ENCODE assay signal across 8 mouse cellular contexts in the genomic region with DNA sequence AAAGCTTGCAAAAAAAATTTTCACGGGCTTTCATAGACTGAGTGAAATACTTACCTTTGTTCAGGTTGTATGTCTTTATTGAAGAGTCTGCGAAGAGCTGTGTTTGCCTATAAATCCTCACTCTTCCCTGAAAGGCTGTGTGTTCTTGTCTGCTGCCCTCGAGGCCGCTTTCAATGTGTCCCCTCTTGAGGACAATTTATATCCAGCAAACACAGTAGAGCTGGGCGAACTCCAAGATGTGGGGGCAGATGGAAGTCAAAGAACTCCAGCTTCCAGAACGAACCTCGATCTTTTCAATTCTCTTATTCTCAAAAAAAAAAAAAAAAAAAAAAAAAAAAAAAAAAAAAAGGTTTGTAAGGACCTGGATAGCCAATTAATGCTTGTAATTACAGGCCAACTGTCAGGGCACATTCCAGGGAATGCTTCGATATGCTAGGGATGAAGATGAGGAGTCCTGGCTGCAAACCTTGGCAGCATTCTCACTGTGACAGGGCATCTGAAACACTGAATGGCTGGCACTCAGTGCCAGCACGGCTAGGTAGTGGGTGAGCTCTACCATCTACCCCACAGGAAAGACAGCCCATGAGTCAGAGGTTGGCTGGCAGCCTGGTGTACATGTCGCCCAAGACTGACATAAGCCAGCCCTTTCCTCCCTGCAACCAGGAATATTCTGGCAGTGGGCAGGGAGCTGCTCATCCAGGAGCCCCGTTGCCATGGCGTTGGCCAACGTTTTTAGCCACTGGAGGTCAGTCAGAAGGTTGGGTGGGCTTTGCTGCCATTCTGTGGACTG. TPM values are rescaled to one million over a fixed set of nuclear protein-coding genes. Genes with fewer than 3 reads are reported as not detected.
A peak's percentile ranks its signal among the peaks of the same experiment; 100 is the strongest.
DNase-seq lines count a peak whose midpoint lies in the region; ATAC-seq and TF ChIP-seq lines count a peak whose summit lies in the region.

A gene (minus strand): TSS at position 340 of the 790 bp plus-strand sequence.

- no peak for TF ChIP-seq CTCF in ES-Bruce4 (IDR thresholded peaks at IDR 0.05; ENCODE audit: low read depth, low read length)

- peak; percentile 39 to 80 for DNase-seq in frontal cortex, adult 2 months (ENCODE audit: extremely low spot score in 1 of 2, low spot score in 1 of 2)
- DNase-seq in frontal cortex, postnatal 14 days (ENCODE audit: low spot score in 2 of 2) = no peak
- peak; percentile 88 for DNase-seq in cerebellum, adult 9-11 months
- DNase-seq in gastrocnemius, postnatal 14 days = peak; percentile 69

- ATAC-seq in hindbrain, embryonic 15.5 days (ENCODE audit: low FRiP score, low read depth) = peak; percentile 90
- ATAC-seq in megakaryocyte-erythroid progenitor cell, adult 5-6 weeks (replicated peaks; ENCODE audit: low FRiP score, low TSS enrichment, poor library complexity, severe bottlenecking) = no peak
- no peak for ATAC-seq in erythroblast, adult 5-6 weeks (replicated peaks; ENCODE audit: low FRiP score, poor library complexity, severe bottlenecking)

- TF ChIP-seq POLR2A in ES-Bruce4 (IDR thresholded peaks at IDR 0.05; ENCODE audit: insufficient read depth, low read length) = no peak

- H3K36me3 ChIP-seq in ES-Bruce4 (ENCODE audit: control insufficient read depth, insufficient read depth, low read length, poor library complexity, severe bottlenecking) = no peaks in the 10 kb centered on the region
- no peaks in the 10 kb centered on the region for H3K36me3 ChIP-seq in hindbrain, embryonic 15.5 days

- no peak within 1 kb of the TSS for H3K27ac ChIP-seq in ES-Bruce4 (ENCODE audit: insufficient read depth, low read length)
- H3K27ac ChIP-seq in hindbrain, embryonic 15.5 days (replicated peaks) = no peak within 1 kb of the TSS

- intact Hi-C loops in gastrocnemius, postnatal 14 days (cut with DNase I; ENCODE audit: low total_unique reads) = no loop called here

- WGBS in hindbrain, embryonic 15.5 days = 53% methylated on average over 13 of the region's 13 CpGs

- no peaks in the 10 kb centered on the region for H3K4me1 ChIP-seq in ES-Bruce4 (ENCODE audit: control insufficient read depth, insufficient read depth, low read length)
- H3K4me1 ChIP-seq in hindbrain, embryonic 15.5 days (replicated peaks) = peaks cover 4% of the 10 kb centered on the region; the same call in 1 of the 2 replicates

- H3K27me3 ChIP-seq in ES-Bruce4 (ENCODE audit: control insufficient read depth, insufficient read depth, low read length, poor library complexity, severe bottlenecking) = no peaks in the 10 kb centered on the region
- no peaks in the 10 kb centered on the region for H3K27me3 ChIP-seq in hindbrain, embryonic 15.5 days

- TF ChIP-seq EP300 in ES-Bruce4 (IDR thresholded peaks at IDR 0.05; ENCODE audit: insufficient read depth, low read depth, low read length) = no peak

- H3K9me3 ChIP-seq in ES-Bruce4 (replicated peaks; ENCODE audit: control insufficient read depth, insufficient read depth, low read length, poor library complexity, severe bottlenecking) = no peaks in the 10 kb centered on the region
- no peaks in the 10 kb centered on the region for H3K9me3 ChIP-seq in hindbrain, embryonic 15.5 days

- H3K4me3 ChIP-seq in ES-Bruce4 (ENCODE audit: low read depth, low read length) = no peak within 1 kb of the TSS
- no peak within 1 kb of the TSS for H3K4me3 ChIP-seq in hindbrain, embryonic 15.5 days

- H3K4me2 ChIP-seq in hindbrain, embryonic 15.5 days = no peak within 1 kb of the TSS

- no peak within 1 kb of the TSS for H3K9ac ChIP-seq in ES-Bruce4 (ENCODE audit: low read depth, poor library complexity, severe bottlenecking)
- no peak within 1 kb of the TSS for H3K9ac ChIP-seq in hindbrain, embryonic 15.5 days

RNA-seq across cellular contexts. Expression of the gene that starts here (rescaled TPM):
- polyA plus RNA-seq in frontal cortex, adult 2 months (2012; rRNA removed) = 38.8 and 40.6 TPM in 2 replicates
- polyA plus RNA-seq in ES-Bruce4 (2011; ENCODE audit: insufficient read depth, insufficient read length, low read depth, missing spikeins) = 27.5 and 31.0 TPM in 2 replicates
- 10 to 100 TPM; 38.8 to 40.8 TPM for total RNA-seq in gastrocnemius, postnatal 14 days (2021)
- polyA plus RNA-seq in hindbrain, embryonic 15.5 days (2015; fragmentation: Nextera tagmentation; extraction: Ambion mirVana) = 30.3 and 32.4 TPM in 2 replicates
- 20.3 and 23.8 TPM in 2 replicates for total RNA-seq in megakaryocyte-erythroid progenitor cell, adult 5-6 weeks (2014; fragmentation: Nextera tagmentation)
- 6.6 and 12.4 TPM in 2 replicates for total RNA-seq in megakaryocyte-erythroid progenitor cell, adult 5-6 weeks (2017)
- total RNA-seq in erythroblast, adult 5-6 weeks (2015; ENCODE audit: low replicate concordance) = 3.1 and 4.6 TPM in 2 replicates
- total RNA-seq in erythroblast, adult 5-6 weeks (2017; ENCODE audit: low replicate concordance) = 3.4 and 4.7 TPM in 2 replicates

Comparison
In these comparisons a context has a peak if more than half of its experiments do, and no peak if none do; other contexts are left out.
1. DNase-seq: peak in frontal cortex, adult 2 months (2 of 2), cerebellum, adult 9-11 months (single experiment) and gastrocnemius, postnatal 14 days (single experiment); none in frontal cortex, postnatal 14 days (0 of 2).